Mouse (Mus musculus): Measurements from ENCODE around the gene Rnd2.
"Not testable (repeated sequence)": the region's sequence is repeated elsewhere in the genome, so short reads cannot be mapped to it uniquely, and the experiment has no call there.

Rnd2 gene

DNA sequence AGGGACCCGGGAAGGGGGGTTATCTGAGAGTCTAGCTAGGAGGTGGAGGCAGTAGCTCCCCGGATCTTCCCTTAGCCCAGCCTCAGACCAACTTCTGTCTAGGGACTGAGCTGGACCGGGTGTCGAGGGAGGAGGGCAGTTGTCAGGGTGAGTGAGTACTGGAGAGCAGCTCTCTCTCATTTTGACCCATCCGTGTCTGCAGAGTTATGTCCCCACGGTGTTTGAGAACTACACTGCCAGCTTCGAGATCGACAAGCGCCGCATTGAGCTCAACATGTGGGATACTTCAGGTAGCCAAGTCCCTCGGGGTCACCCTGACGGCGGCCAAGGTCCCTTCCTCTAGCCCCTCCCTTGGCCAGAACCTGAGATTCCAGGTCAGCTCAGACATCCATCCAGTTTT lies 3.9 kb downstream of the Rnd2 start:
- DNase-seq (ENCODE audit: low read depth) = peak; percentile 37

DNA sequence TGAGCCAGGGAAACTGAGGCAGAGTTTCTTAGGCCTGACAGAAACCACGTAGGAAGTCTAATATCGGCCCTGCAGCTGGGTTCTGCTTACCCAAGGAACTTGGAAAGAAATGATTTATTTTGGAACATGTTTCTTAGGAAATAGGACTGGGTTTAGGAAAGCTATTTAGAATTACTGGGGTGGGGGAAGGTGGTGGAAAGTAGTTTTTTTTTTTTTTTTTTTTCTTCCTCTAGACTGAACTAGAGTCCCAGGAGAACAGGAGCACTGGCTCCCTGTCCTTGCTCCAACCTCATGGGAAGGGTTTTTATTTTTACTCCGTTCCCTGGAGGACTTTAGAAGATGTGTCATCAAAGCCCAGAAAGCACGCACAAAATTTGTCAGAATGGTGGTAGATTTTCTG lies 4.4 kb downstream of the Rnd2 start:
- no peak for DNase-seq (ENCODE audit: low read depth)

GRCm38 (mm10) chr11:101470206-101470605 lies 5.4 kb downstream of the Rnd2 start:
- no peak for DNase-seq (ENCODE audit: low read depth)

GRCm38 (mm10) chr11:101471926-101472325 lies 7.1 kb downstream of the Rnd2 start:
- DNase-seq (ENCODE audit: low read depth) = no peak

DNA sequence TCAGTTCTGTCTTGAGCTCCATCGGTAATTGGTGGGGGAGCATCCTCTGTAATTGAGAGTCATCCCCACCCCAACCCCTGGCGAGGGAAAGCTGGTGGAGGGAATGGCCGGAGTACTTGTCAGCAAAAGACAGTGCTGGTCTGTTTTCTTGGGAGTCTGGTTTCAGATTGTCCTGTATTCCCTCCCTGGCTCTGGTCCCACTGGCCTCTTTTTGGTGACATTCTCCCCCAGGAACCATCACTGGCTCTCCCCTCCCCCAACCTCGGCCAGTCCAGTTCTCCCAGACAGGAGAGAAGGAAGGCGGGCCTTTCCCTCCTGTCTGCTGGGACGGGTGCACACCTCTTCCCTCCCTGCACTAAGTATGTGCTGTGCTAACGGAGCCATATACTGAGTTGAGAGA lies 7.5 kb downstream of the Rnd2 start:
- DNase-seq (ENCODE audit: low read depth) = no peak

DNA sequence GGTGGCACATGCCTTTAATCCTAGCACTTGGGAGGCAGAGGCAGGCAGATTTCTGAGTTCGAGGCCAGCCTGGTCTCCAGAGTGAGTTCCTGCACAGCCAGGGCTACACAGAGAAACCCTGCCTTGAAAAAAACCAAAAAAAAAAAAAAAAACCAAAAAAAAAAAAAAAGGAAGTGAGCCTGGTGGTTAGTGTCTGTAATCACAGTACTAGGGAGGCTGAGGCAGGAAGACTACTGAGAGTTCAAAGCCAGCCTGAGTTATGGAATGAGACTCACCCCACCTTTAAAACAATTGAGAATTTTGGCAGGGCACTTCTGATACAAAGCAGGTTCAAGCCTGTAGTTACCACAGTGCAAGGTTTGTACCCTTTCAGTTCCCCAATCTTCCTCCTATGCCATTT lies 8.9 kb downstream of the Rnd2 start:
- DNase-seq (ENCODE audit: low read depth) = not testable (repeated sequence)

GRCm38 (mm10) chr11:101474298-101474697 lies 9.5 kb downstream of the Rnd2 start:
- no peak for DNase-seq (ENCODE audit: low read depth)

- not testable (repeated sequence) for DNase-seq (ENCODE audit: low read depth)
Measured at GRCm38 (mm10) chr11:101476361-101476760, 11.6 kb downstream of the Rnd2 start.

GRCm38 (mm10) chr11:101477194-101477551 lies 12.4 kb downstream of the Rnd2 start:
- DNase-seq (ENCODE audit: low read depth) = no peak

GRCm38 (mm10) chr11:101477552-101478211 lies 12.9 kb downstream of the Rnd2 start:
- DNase-seq (ENCODE audit: low read depth) = no peak

DNA sequence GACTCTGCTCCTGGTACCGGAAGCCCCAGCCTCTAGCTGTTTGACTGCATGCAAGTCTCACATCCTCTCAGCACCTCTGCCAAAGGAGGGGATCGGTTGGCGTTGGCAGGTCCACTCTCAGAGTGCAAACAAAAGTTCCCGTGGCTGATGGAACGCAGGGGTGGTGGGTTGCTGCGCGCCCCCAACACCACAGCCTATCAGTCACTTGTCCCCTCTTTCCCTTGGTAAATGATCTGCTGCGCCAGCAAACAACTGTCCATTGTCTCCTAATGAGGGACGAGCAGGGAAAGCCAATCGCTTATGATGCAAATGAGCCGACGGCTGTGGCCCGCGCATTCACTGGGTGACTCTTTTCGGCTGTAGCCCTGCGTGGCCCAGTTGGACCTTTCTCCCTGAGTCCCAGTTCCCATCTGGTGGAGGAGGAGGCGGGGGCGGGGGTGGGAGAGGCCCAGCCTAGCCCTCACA lies 14.4 kb downstream of the Rnd2 start:
- DNase-seq (ENCODE audit: low read depth) = no peak

DNA sequence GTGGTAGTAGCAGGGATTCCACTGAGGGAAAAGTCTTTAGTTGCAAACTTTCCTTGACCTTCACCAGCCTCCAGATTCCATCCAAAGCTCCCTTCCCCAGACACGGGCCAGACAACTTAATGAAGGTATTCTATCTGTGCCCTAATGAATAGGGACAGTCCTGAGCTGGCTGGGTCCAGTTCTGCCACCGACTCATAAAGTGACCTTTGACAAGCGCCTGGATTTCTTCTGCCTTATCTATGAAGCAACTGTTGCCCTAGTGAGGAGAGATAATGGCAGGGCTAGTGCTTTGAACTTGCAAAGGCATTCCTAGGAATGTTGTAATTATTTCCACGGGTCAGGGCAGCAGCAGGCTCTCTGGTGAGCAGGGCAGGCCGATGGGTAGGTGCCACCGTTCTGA lies 16.1 kb downstream of the Rnd2 start:
- DNase-seq (ENCODE audit: low read depth) = no peak

GRCm38 (mm10) chr11:101483804-101484203 lies 19.0 kb downstream of the Rnd2 start:
- DNase-seq (ENCODE audit: low read depth) = no peak

- DNase-seq (ENCODE audit: low read depth) = no peak
Measured at GRCm38 (mm10) chr11:101484245-101484644, 19.4 kb downstream of the Rnd2 start.

DNA sequence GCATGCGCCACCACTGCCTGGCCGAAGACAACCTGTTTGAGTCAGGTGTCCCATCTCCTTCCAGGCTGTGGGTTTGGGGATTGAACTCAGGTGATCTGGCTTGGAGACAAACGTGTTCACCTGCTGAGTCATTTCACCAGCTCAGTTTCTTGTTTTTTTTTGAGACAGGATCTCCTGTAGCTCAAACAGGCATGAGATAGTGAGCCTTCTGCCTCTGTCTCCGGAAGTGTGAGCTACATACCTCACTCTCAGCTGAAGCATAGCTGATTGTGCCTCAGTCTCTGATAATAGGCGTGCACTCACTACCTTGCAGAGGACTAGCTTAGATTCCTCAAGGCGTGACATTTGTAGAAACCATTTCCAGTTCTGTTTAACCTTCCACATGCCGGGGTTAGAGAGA lies 20.0 kb downstream of the Rnd2 start:
- DNase-seq (ENCODE audit: low read depth) = no peak

DNA sequence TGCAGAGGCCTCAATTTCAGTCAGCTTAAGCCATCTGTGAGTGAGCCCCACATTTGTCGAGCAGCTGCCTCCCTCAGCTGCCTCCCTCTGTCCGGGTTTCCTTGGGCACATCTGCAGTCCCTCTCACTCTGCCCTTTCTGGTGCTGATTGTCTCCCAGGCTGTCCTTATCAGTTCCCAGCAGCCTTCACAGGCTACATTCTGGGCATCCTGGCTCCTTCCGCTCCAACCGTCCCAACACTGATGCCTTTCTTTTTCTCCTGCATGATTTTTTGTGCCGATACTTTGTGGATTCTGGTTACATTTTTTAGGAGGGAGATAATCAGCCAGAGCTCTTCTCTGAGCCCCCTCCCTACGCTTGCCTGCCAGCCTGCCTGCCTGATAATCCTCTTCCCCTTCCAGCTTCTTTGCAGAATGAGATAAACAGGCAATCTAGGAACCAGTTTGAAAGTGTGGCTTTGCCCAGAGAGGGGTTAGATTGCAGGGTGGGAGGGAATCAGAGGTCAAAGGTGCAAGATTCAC lies 20.8 kb downstream of the Rnd2 start:
- DNase-seq (ENCODE audit: low read depth) = no peak

DNA sequence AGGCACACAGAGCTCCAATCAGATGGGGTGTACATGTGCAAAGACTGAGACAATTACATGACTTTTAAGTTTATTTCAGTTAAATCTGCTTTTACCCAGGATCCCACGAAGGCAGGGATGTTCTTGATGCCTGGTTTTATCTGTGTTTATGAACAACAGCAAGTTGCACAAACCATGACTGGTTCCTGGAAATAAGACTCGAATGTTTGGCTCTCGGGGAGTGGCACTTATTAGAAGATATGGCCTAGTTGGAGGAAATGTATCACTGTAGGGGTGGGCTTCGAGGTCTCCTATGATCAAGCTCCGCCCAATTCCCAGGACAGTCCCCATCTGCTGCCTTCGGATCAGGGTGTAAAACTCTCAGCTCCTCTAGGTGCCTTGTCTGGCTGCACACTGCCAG lies 21.3 kb downstream of the Rnd2 start:
- no peak for DNase-seq (ENCODE audit: low read depth)

DNA sequence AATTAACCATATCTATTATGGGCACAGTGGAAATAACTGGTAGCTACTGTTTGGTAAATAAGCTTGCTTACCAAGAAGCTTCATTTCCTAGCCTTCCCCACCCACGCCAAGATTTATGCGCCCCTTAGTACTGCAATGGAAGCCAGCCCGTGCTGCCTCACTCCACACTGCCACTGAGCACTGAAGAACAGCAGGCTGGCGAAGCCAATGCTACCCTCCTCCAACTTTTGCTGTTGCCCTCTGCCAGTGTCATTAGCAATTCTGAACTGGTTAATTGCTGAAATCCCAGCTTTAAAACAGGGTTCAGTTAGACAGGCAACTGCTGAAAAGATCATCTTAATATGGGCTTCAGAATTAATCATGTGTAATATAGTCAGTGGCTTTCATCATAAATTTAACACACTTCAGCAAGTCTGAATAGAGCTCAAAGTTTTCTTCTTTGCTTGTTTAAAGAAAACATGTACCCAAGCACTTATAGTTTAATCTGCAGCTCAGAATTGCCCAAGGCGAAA lies 41.5 kb downstream of the Rnd2 start:
- no peak for DNase-seq (ENCODE audit: low read depth)

- DNase-seq (ENCODE audit: low read depth) = no peak
Measured at GRCm38 (mm10) chr11:101507090-101507489, 42.3 kb downstream of the Rnd2 start.

GRCm38 (mm10) chr11:101518937-101519336 lies 54.1 kb downstream of the Rnd2 start:
- no peak for DNase-seq (ENCODE audit: low read depth)

- DNase-seq (ENCODE audit: low read depth) = no peak
Measured at GRCm38 (mm10) chr11:101519364-101519763, 54.6 kb downstream of the Rnd2 start.
